Mouse (Mus musculus): ENCODE measurements around the gene Kcns1. TPM values are rescaled to one million over a fixed set of nuclear protein-coding genes. Genes with fewer than 3 reads are reported as not detected.

Kcns1 gene
- total RNA-seq (2023): not detected

GRCm38 (mm10) chr2:164170902-164171301 lies at the start of gene Kcns1:
Kcns1 (minus strand) TSS chr2:164171113.

GRCm38 (mm10) chr2:164199626-164200327 lies 28.9 kb upstream of the Kcns1 start, which contains the start of gene Wfdc15a:
Wfdc15a (minus strand) TSS chr2:164200130.

GRCm38 (mm10) chr2:164190576-164190975 lies 19.7 kb upstream of the Kcns1 start, which contains the start of gene Wfdc12:
Wfdc12 (minus strand) TSS chr2:164190608.

GRCm38 (mm10) chr2:164182692-164183255 lies 11.9 kb upstream of the Kcns1 start, which contains the start of gene Wfdc5:
Wfdc5 (minus strand) TSS chr2:164182742.

Other genes with a start within 250 kb of the Kcns1 start
- gene Ywhab, start 176.2 kb downstream of the Kcns1 start, total RNA-seq (2023): 100 to 1,000 TPM; 130 to 135 TPM
- gene Pabpc1l, start 145.7 kb downstream of the Kcns1 start, total RNA-seq (2023): 10 to 100 TPM in 1 of 2 experiments, 1 to 10 TPM in 1; 5.3 to 11.1 TPM
- 100 to 1,000 TPM; 323 to 326 TPM for gene Stk4, start 100.8 kb downstream of the Kcns1 start, total RNA-seq (2023)
- gene Tomm34, start 99.9 kb downstream of the Kcns1 start, total RNA-seq (2023): 10 to 100 TPM; 75.3 to 84.3 TPM
- not detected for gene Wfdc5, start 11.6 kb upstream of the Kcns1 start, total RNA-seq (2023)
- gene Wfdc12, start 19.5 kb upstream of the Kcns1 start, total RNA-seq (2023): not detected
- gene Wfdc15a, start 29.0 kb upstream of the Kcns1 start, total RNA-seq (2023): not detected
- gene Wfdc15b, start 50.5 kb upstream of the Kcns1 start, total RNA-seq (2023): not detected
- not detected for gene Svs2, start 67.4 kb upstream of the Kcns1 start, total RNA-seq (2023)
- gene Svs3b, start 85.5 kb upstream of the Kcns1 start, total RNA-seq (2023): not detected
- gene Svs4, start 107.3 kb upstream of the Kcns1 start, total RNA-seq (2023): not detected
- not detected for gene Svs3a, start 118.2 kb upstream of the Kcns1 start, total RNA-seq (2023)
- not detected for gene Svs6, start 145.6 kb upstream of the Kcns1 start, total RNA-seq (2023)
- gene Svs5, start 161.6 kb upstream of the Kcns1 start, total RNA-seq (2023): not detected
- gene Slpi, start 218.0 kb upstream of the Kcns1 start, total RNA-seq (2023): 1 to 10 TPM; 6.9 to 9.3 TPM
- gene Rbpjl, start 232.0 kb upstream of the Kcns1 start, total RNA-seq (2023): not detected
- gene Matn4, start 234.0 kb upstream of the Kcns1 start, total RNA-seq (2023): not detected

Data from T-cell, adult 66 days (primary cell).